Mouse (Mus musculus) C3H10T1/2 (cell line): ENCODE data around the gene Cytip. TPM values are rescaled to one million over a fixed set of nuclear protein-coding genes. Genes with fewer than 3 reads are reported as not detected.

Experiments
- polyA plus RNA-seq, 2 experiments: library from polyadenylated mRNA; unstranded; fragments of >200 nt; fragmentation: generic; extraction: Trizol; gene quantifications; one replicate each; pipeline ENCODE4 v1.2.1; 2012; ENCODE audit warnings: missing spikeins in 2 of 2

Gene Cytip
- polyA plus RNA-seq = under 1 TPM; 0.30 to 0.42 TPM

DNA sequence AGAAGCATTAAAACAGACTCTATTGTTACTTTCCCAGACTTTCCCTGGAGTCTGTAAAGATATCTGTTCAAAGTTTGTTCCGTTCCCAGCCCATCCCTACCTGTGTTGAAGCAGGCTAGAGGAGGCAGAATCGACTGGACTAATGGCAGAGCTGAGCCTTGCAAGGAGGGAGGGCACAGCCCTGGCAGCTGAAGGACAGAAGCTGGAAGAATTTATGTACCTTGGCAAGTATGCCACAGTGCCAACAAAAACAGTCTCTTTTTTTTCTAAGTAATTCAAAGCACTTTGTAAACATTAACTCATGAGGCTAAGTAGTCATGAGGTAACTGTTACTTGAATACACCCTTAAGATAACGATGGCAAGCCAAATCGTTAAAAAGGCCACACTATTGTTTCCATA lies at the start of gene Cytip:
Gene Cytip, minus strand, starts transcription at position 187 of the 400 bp plus-strand sequence.

Other genes starting within 250 kb of the Cytip start
- gene Galnt5, start 197.6 kb downstream of the Cytip start, polyA plus RNA-seq = under 1 TPM; 0.01 to 0.11 TPM
- not detected for gene Ermn, start 142.7 kb downstream of the Cytip start, polyA plus RNA-seq
- not detected for gene Acvr1c, start 162.4 kb upstream of the Cytip start, polyA plus RNA-seq